Mouse (Mus musculus): ENCODE results near the gene Ocln. TPM values are rescaled to one million over a fixed set of nuclear protein-coding genes. Genes with fewer than 3 reads are reported as not detected.

The Ocln gene
- polyA plus RNA-seq, 1 experiment, result 14.6 TPM

DNA sequence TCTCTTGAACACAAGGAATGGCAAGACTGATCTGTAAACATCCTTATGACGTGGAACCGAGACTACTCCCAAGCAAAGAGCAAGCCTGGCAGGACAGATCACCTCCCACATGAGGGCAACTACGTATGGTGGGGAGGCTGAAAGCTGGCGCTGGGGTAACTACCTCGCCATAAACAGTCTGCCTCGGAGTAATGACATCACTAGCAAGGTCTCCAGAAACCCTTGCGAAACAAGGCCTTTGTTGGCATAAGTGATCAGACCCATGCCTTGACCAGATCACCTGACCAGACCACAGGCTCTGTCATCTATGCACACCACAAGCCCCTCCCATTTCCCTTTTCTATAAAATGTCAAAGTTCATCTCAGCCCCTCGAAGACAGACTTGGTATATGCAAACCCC lies 59.2 kb downstream of the Ocln start:
- no peaks in the 10 kb centered on the region for H3K27me3 ChIP-seq (ENCODE audit: control insufficient read depth, insufficient read depth, low read length, poor library complexity, severe bottlenecking)
- H3K9ac ChIP-seq (ENCODE audit: low read depth, poor library complexity, severe bottlenecking), result no peak overlapping the region
- peaks cover 2% of the 10 kb centered on the region; the same call in 1 of the 2 replicates for H3K36me3 ChIP-seq (ENCODE audit: control insufficient read depth, insufficient read depth, low read length, poor library complexity, severe bottlenecking)
- H3K4me1 ChIP-seq (ENCODE audit: control insufficient read depth, insufficient read depth, low read length), result no peaks in the 10 kb centered on the region
- no peak overlapping the region for H3K4me3 ChIP-seq (ENCODE audit: low read depth, low read length)
- H3K9me3 ChIP-seq (replicated peaks; ENCODE audit: control insufficient read depth, insufficient read depth, low read length, poor library complexity, severe bottlenecking), result no peaks in the 10 kb centered on the region
- no peak overlapping the region for H3K27ac ChIP-seq (ENCODE audit: insufficient read depth, low read length)
- no peak for TF ChIP-seq POLR2A (IDR thresholded peaks at IDR 0.05; ENCODE audit: insufficient read depth, low read length)
- no peak for TF ChIP-seq EP300 (IDR thresholded peaks at IDR 0.05; ENCODE audit: insufficient read depth, low read depth, low read length)
- TF ChIP-seq CTCF (IDR thresholded peaks at IDR 0.05; ENCODE audit: low read depth, low read length), result no peak

DNA sequence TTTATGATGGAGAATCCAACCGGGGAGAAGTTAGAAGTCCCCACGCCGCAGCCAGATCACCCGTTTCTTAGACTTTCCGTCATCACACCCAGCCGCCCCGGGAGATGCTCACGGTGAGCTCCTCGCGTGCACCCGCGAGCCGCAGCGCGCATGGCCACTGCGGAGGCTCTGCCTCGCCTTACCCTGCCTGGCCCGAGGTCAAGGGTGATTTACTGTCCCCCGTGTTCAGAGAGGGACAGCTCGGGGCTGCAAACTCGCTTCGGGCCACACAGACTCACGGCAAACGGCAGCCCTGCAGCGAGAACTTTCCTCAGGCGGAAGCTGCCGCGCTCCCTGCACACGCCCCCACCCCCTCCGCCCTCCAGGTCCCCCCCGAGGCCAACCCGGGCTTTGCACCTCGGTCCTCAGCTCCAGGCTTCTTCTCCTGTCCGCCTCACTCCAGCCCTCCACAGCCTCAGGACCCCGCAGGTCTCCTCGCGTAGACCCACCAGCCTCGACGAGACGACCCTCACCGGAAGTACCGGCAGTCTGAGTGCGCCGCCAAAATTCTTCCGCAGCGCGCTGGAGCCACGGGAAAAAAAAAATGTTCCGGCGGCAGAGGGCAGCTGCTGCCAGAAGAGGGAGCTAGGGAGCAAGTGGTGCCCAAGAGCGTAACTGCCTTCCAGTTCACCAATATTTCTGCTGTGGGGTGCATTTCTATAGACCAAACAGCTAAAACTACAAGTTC lies 60.3 kb downstream of the Ocln start, which contains the start of gene Gtf2h2:
Gtf2h2 (minus strand) TSS at position 519 of the 727 bp plus-strand sequence.
- Histone ChIP-seq H3K36me3 (ENCODE audit: control insufficient read depth, insufficient read depth, low read length, poor library complexity, severe bottlenecking) (peaks cover 9% of the 10 kb centered on the region; the same call in 1 of the 2 replicates), H3K27me3 (ENCODE audit: control insufficient read depth, insufficient read depth, low read length, poor library complexity, severe bottlenecking) (no peaks in the 10 kb centered on the region), H3K27ac (ENCODE audit: insufficient read depth, low read length) (no peak within 1 kb of the TSS), H3K9me3 (replicated peaks; ENCODE audit: control insufficient read depth, insufficient read depth, low read length, poor library complexity, severe bottlenecking) (no peaks in the 10 kb centered on the region), H3K4me3 (ENCODE audit: low read depth, low read length) (peak within 1 kb of the TSS; percentile 89), H3K4me1 (ENCODE audit: control insufficient read depth, insufficient read depth, low read length) (no peaks in the 10 kb centered on the region), H3K9ac (ENCODE audit: low read depth, poor library complexity, severe bottlenecking) (peak within 1 kb of the TSS; percentile 71)
- TF ChIP-seq CTCF (IDR thresholded peaks at IDR 0.05; ENCODE audit: low read depth, low read length) (peak; percentile 82), EP300 (IDR thresholded peaks at IDR 0.05; ENCODE audit: insufficient read depth, low read depth, low read length) (0 out of 2 replicates have a peak, but pooled peaks have one; percentile 32), POLR2A (IDR thresholded peaks at IDR 0.05; ENCODE audit: insufficient read depth, low read length) (peak; percentile 56)

DNA sequence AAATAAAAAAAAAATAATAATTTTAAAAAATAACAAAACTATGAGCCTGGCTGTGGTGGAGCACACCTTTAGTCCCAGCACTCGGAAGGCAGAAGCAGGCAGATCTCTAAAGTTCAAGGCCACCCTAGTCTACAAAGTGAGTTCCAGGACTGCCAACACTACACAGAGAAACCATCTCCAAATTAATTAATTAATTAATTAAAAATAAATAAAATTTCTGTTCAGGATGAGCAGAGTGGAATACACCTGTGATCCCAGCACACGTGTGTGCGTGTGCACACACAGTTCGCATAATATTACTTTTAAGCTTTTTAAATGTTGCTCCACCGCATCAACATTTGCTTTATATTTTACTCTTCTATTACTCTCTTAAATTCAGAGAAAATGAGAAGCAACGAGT lies 60.9 kb downstream of the Ocln start:
- no peaks in the 10 kb centered on the region for H3K27me3 ChIP-seq (ENCODE audit: control insufficient read depth, insufficient read depth, low read length, poor library complexity, severe bottlenecking)
- TF ChIP-seq EP300 (IDR thresholded peaks at IDR 0.05; ENCODE audit: insufficient read depth, low read depth, low read length) (no peak), POLR2A (IDR thresholded peaks at IDR 0.05; ENCODE audit: insufficient read depth, low read length) (no peak), CTCF (IDR thresholded peaks at IDR 0.05; ENCODE audit: low read depth, low read length) (no peak)
- no peaks in the 10 kb centered on the region for H3K9me3 ChIP-seq (replicated peaks; ENCODE audit: control insufficient read depth, insufficient read depth, low read length, poor library complexity, severe bottlenecking)
- H3K27ac ChIP-seq (ENCODE audit: insufficient read depth, low read length), result no peak overlapping the region
- no peaks in the 10 kb centered on the region for H3K4me1 ChIP-seq (ENCODE audit: control insufficient read depth, insufficient read depth, low read length)
- peak overlapping the region; percentile 89 for H3K4me3 ChIP-seq (ENCODE audit: low read depth, low read length)
- peak overlapping the region; percentile 71 for H3K9ac ChIP-seq (ENCODE audit: low read depth, poor library complexity, severe bottlenecking)
- peaks cover 15% of the 10 kb centered on the region; the same call in 1 of the 2 replicates for H3K36me3 ChIP-seq (ENCODE audit: control insufficient read depth, insufficient read depth, low read length, poor library complexity, severe bottlenecking)

DNA sequence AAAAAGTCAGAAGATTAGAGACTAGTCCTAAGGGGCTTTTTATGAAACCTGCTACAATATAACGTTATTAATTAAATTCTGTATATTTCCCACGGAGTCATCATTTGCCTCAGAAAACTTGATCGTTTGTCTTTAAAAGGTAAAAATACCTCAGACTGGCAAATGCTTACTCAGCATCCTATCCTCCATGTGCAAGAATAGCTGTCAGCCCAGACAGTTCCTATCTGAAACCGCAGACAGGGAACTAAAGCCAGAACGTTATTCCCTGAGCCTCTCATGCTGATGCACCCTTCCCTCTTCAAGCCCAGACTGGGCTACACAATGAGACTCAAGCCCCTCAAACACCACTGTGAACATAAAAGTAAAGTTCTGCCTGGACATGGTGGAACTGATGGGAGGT lies 62.1 kb downstream of the Ocln start:
- no peak overlapping the region for H3K9ac ChIP-seq (ENCODE audit: low read depth, poor library complexity, severe bottlenecking)
- no peaks in the 10 kb centered on the region for H3K9me3 ChIP-seq (replicated peaks; ENCODE audit: control insufficient read depth, insufficient read depth, low read length, poor library complexity, severe bottlenecking)
- H3K36me3 ChIP-seq (ENCODE audit: control insufficient read depth, insufficient read depth, low read length, poor library complexity, severe bottlenecking), result peaks cover 15% of the 10 kb centered on the region
- no peak overlapping the region for H3K27ac ChIP-seq (ENCODE audit: insufficient read depth, low read length)
- no peak overlapping the region for H3K4me3 ChIP-seq (ENCODE audit: low read depth, low read length)
- no peaks in the 10 kb centered on the region for H3K27me3 ChIP-seq (ENCODE audit: control insufficient read depth, insufficient read depth, low read length, poor library complexity, severe bottlenecking)
- no peaks in the 10 kb centered on the region for H3K4me1 ChIP-seq (ENCODE audit: control insufficient read depth, insufficient read depth, low read length)
- TF ChIP-seq EP300 (IDR thresholded peaks at IDR 0.05; ENCODE audit: insufficient read depth, low read depth, low read length) (no peak), CTCF (IDR thresholded peaks at IDR 0.05; ENCODE audit: low read depth, low read length) (no peak), POLR2A (IDR thresholded peaks at IDR 0.05; ENCODE audit: insufficient read depth, low read length) (no peak)

DNA sequence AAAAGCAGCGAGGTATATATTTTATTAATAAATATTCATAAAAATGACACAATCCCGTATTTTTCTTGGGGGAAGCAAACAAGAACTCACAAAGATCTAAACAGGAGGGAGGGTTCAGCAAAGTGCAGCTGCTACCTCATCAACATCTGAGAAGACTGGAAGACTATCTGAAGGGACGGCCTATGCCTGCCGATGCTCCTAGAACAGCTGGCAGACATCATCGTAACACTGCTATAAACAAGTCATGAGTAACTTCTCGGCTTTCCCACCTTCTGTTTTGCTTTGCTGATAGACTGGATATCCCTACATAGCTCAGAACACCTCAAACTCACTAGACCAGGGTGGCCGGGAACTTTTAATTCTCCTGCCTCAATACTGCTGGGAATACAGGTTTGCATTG lies 68.9 kb downstream of the Ocln start:
- H3K36me3 ChIP-seq (ENCODE audit: control insufficient read depth, insufficient read depth, low read length, poor library complexity, severe bottlenecking), result peaks cover 31% of the 10 kb centered on the region
- H3K9ac ChIP-seq (ENCODE audit: low read depth, poor library complexity, severe bottlenecking), result no peak overlapping the region
- no peaks in the 10 kb centered on the region for H3K27me3 ChIP-seq (ENCODE audit: control insufficient read depth, insufficient read depth, low read length, poor library complexity, severe bottlenecking)
- no peaks in the 10 kb centered on the region for H3K4me1 ChIP-seq (ENCODE audit: control insufficient read depth, insufficient read depth, low read length)
- H3K4me3 ChIP-seq (ENCODE audit: low read depth, low read length), result no peak overlapping the region
- no peak overlapping the region for H3K27ac ChIP-seq (ENCODE audit: insufficient read depth, low read length)
- H3K9me3 ChIP-seq (replicated peaks; ENCODE audit: control insufficient read depth, insufficient read depth, low read length, poor library complexity, severe bottlenecking), result no peaks in the 10 kb centered on the region
- no peak for TF ChIP-seq POLR2A (IDR thresholded peaks at IDR 0.05; ENCODE audit: insufficient read depth, low read length)
- TF ChIP-seq CTCF (IDR thresholded peaks at IDR 0.05; ENCODE audit: low read depth, low read length), result no peak
- TF ChIP-seq EP300 (IDR thresholded peaks at IDR 0.05; ENCODE audit: insufficient read depth, low read depth, low read length), result no peak

DNA sequence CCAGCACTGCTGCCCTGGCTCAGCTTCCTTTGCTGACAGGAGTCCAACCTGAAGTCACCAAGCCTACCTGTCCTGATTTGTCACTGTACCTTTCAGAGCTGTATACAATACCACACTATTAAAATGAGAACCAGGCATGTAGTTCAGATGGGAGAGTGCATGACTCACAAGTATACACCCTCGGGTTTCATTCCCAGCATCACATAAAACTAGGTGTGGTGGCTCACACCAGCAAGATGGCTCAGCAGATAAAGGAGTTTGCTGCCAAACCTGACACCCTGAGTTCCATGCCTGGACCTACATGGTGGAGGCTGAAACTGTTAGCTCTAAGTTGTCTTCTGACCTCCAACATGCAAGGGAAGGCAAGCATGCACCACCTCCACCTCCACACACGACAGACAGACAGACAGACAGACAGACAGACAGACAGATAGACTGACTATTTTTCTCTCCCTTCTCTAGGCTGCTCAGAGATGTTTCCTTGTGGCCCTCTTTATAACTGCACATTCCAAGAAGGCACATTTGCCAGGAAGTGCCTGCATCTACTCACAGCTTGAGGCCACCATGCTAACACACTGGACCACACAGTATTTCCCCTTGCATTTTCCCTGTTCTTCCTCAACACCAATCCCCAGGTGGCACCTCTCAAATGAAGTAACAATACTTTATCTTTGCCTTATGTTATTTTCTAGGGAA lies 88.8 kb downstream of the Ocln start:
- no peak overlapping the region for H3K4me3 ChIP-seq (ENCODE audit: low read depth, low read length)
- no peaks in the 10 kb centered on the region for H3K27me3 ChIP-seq (ENCODE audit: control insufficient read depth, insufficient read depth, low read length, poor library complexity, severe bottlenecking)
- H3K9me3 ChIP-seq (replicated peaks; ENCODE audit: control insufficient read depth, insufficient read depth, low read length, poor library complexity, severe bottlenecking), result no peaks in the 10 kb centered on the region
- peaks cover 3% of the 10 kb centered on the region for H3K4me1 ChIP-seq (ENCODE audit: control insufficient read depth, insufficient read depth, low read length)
- TF ChIP-seq CTCF (IDR thresholded peaks at IDR 0.05; ENCODE audit: low read depth, low read length) (no peak), POLR2A (IDR thresholded peaks at IDR 0.05; ENCODE audit: insufficient read depth, low read length) (no peak), EP300 (IDR thresholded peaks at IDR 0.05; ENCODE audit: insufficient read depth, low read depth, low read length) (no peak)
- H3K27ac ChIP-seq (ENCODE audit: insufficient read depth, low read length), result no peak overlapping the region
- peaks cover 13% of the 10 kb centered on the region for H3K36me3 ChIP-seq (ENCODE audit: control insufficient read depth, insufficient read depth, low read length, poor library complexity, severe bottlenecking)
- no peak overlapping the region for H3K9ac ChIP-seq (ENCODE audit: low read depth, poor library complexity, severe bottlenecking)
